Mouse (Mus musculus) testis, adult 2 months (tissue): ENCODE measurements around the gene Tmcc2.

Source experiments
- CTCF ChIP-seq: fragments of 200-500 bp; IDR thresholded peaks from 2 replicates; pipeline ENCODE4 v1.5.1; 2012; ENCODE audit warnings: low read depth, mild to moderate bottlenecking, inconsistent platforms, low read length, moderate library complexity; ENCODE audit not compliant: control insufficient read depth, insufficient read depth, insufficient replicate concordance
- POLR2A ChIP-seq: fragments of 200-500 bp; IDR thresholded peaks from 2 replicates; pipeline ENCODE4 v1.6.1; 2012; ENCODE audit warnings: low read depth, mild to moderate bottlenecking, inconsistent platforms, low read length, moderate library complexity; ENCODE audit not compliant: control insufficient read depth

- TF ChIP-seq POLR2A (no peak), CTCF (no peak)
Observed at GRCm38 (mm10) chr1:132436960-132437359, 45.9 kb upstream of the Tmcc2 start.
